Mouse (Mus musculus): ENCODE results near the gene Cacna1e.

DNA sequence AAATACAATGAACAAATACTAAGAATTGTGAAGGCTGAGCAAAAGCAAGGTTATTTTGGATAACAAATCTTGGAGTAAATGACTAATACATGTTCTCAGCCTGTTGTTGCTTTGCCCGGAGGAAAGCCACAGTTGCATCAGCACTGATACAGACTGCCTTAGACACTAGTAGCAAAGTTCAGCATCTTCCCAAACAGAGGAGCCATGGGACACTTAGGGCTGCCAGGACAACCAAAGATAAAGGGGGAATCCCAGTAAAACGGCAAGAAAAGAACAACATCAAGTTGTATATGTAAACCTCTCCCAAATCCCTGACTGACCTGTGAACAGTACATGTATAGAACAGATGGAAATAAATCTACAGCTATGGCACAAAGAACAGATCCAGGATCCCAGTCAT lies 13.1 kb upstream of the Cacna1e start:
- TF ChIP-seq CTCF (IDR thresholded peaks at IDR 0.05; ENCODE audit: low read depth) (no peak), EP300 (optimal IDR thresholded peaks at IDR 0.05) (no peak)
